Mouse (Mus musculus) kidney, postnatal 36 days (tissue): ENCODE results near the gene Atpaf1.

Source experiments
- DNase-seq, 2 experiments: peaks; one replicate each; pipeline ENCODE4 v3.0.0; 2021 to 2022; ENCODE audit warnings: mixed read lengths in 2 of 2

Gene Atpaf1

GRCm38 (mm10) chr4:115848990-115849677 is 64.5 kb downstream of the Atpaf1 start:
- no peak for DNase-seq

GRCm38 (mm10) chr4:115850111-115850510 is 65.5 kb downstream of the Atpaf1 start:
- DNase-seq: no peak

GRCm38 (mm10) chr4:115850631-115851030 is 66.0 kb downstream of the Atpaf1 start:
- DNase-seq: no peak

- DNase-seq: no peak
Observed at GRCm38 (mm10) chr4:115851569-115851968, 67.0 kb downstream of the Atpaf1 start.

- DNase-seq: no peak
Observed at GRCm38 (mm10) chr4:115855100-115855499, 70.5 kb downstream of the Atpaf1 start.

- DNase-seq: no peak
Observed at GRCm38 (mm10) chr4:115855609-115856008, 71.0 kb downstream of the Atpaf1 start.

GRCm38 (mm10) chr4:115856282-115856681 is 71.7 kb downstream of the Atpaf1 start:
- no peak for DNase-seq

GRCm38 (mm10) chr4:115857293-115857883 is 72.8 kb downstream of the Atpaf1 start:
- DNase-seq: no peak

- DNase-seq: no peak
Observed at GRCm38 (mm10) chr4:115863352-115863751, 78.7 kb downstream of the Atpaf1 start.

GRCm38 (mm10) chr4:115863880-115864279 is 79.3 kb downstream of the Atpaf1 start:
- DNase-seq: no peak
